Mouse (Mus musculus) bone marrow, adult 2 months (tissue): Measurements from ENCODE around the gene Pik3cg.

Experiments used
- CTCF ChIP-seq: fragments of 200-500 bp; IDR thresholded peaks from 2 replicates; pipeline ENCODE4 v1.5.1; 2011; ENCODE audit warnings: low read length, control low read depth; ENCODE audit not compliant: control insufficient read depth, insufficient read depth
- POLR2A ChIP-seq: fragments of 200-500 bp; IDR thresholded peaks from 2 replicates; pipeline ENCODE4 v1.6.1; 2011; ENCODE audit warnings: low read depth, mild to moderate bottlenecking, control low read depth, low read length, borderline replicate concordance; ENCODE audit not compliant: control insufficient read depth

DNA sequence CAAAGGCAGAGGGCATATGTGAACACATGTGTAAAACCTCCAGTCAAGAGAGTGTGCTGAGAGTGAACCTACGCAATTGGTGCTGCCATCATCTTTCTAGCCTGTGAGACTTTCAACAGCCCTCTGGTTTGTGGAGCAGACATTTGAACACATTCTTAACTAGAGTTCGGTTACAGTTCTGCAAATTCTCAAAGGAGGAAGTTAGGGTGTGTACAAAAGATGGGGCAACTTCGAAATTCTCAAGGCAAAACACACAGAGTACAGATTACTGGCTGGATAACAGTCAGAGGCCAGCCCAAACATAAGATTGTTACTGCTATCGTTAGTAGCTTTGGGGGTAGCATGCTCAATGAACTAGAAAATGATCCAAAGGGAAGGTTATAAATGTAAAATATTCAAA lies 9.0 kb downstream of the Pik3cg start:
- TF ChIP-seq CTCF (no peak), POLR2A (no peak)
